Mouse (Mus musculus) kidney, postnatal 0 days (tissue): ENCODE measurements around the gene Doxl2. TPM values are rescaled to one million over a fixed set of nuclear protein-coding genes. Genes with fewer than 3 reads are reported as not detected.

Experiments used
- ATAC-seq: fragments of 200-750 bp; cut with Nextera tagmentation; replicated peaks from 2 replicates; pipeline ENCODE4 v1.8.0; 2017; ENCODE audit warnings: low read depth, moderate number of reproducible peaks, moderate TSS enrichment, moderate library complexity; ENCODE audit not compliant: low FRiP score
- DNase-seq: peaks from one replicate; pipeline ENCODE4 v3.0.0-alpha.2; 2016; ENCODE audit warnings: low spot score
- H3K27ac ChIP-seq: fragments of 300-500 bp; sonication (generic); 2 replicates; pipeline ENCODE4 v1.5.1; 2014; ENCODE audit warnings: mild to moderate bottlenecking
- H3K27me3 ChIP-seq: fragments of 300-500 bp; sonication (generic); 2 replicates; pipeline ENCODE4 v1.6.1; 2014; ENCODE audit warnings: low read length, mixed read lengths; ENCODE audit not compliant: insufficient read depth
- H3K36me3 ChIP-seq: fragments of 300-500 bp; sonication (generic); 2 replicates; pipeline ENCODE4 v1.6.1; 2014; ENCODE audit warnings: low read length, mixed read lengths; ENCODE audit not compliant: insufficient read depth
- H3K4me1 ChIP-seq: fragments of 300-500 bp; sonication (generic); replicated peaks from 2 replicates; pipeline ENCODE4 v1.6.1; 2014; ENCODE audit warnings: antibody characterized with exemption, low read length, mixed read lengths; ENCODE audit not compliant: insufficient read depth
- H3K4me2 ChIP-seq: fragments of 300-500 bp; sonication (generic); 2 replicates; pipeline ENCODE4 v1.6.1; 2014; ENCODE audit warnings: mild to moderate bottlenecking, low read length, moderate library complexity, mixed read lengths
- H3K4me3 ChIP-seq: fragments of 300-500 bp; sonication (generic); replicated peaks from 2 replicates; pipeline ENCODE4 v1.5.1; 2014; ENCODE audit warnings: low read depth, low read length
- H3K9ac ChIP-seq: fragments of 300-500 bp; sonication (generic); 2 replicates; pipeline ENCODE4 v1.6.1; 2014; ENCODE audit warnings: low read depth, low read length
- H3K9me3 ChIP-seq: fragments of 300-500 bp; sonication (generic); replicated peaks from 2 replicates; pipeline ENCODE4 v1.6.1; 2016; ENCODE audit warnings: low read length, inconsistent platforms, mixed read lengths
- CTCF ChIP-seq: IDR thresholded peaks from 2 replicates; pipeline ENCODE4 v1.5.1; 2016; ENCODE audit warnings: antibody characterized with exemption, low read depth, mild to moderate bottlenecking, moderate library complexity
- WGBS: fragments of 180-500 bp; shearing (Covaris S2); extraction: QIAGEN DNeasy Blood & Tissue Kit; methylation state at CpG from one replicate; pipeline ENCODE4 v1.1.7; 2014; 5-methylcytosine and 5-hydroxymethylcytosine counted together
- polyA plus RNA-seq: library from polyadenylated mRNA; unstranded; fragments of >200 nt; fragmentation: Nextera tagmentation; extraction: Ambion mirVana; gene quantifications from 2 replicates; pipeline ENCODE4 v1.2.1, GENCODE M21; 2015

The Doxl2 gene
- not detected in 2 replicates for polyA plus RNA-seq

- no peak within 1 kb of the TSS for H3K4me2 ChIP-seq
- no peaks in the 10 kb centered on the region for H3K36me3 ChIP-seq
- TF ChIP-seq CTCF: no peak
- WGBS: 88% methylated on average over 2 of the region's 2 CpGs
- DNase-seq (no peak), ATAC-seq (no peak)
- H3K4me1 ChIP-seq: no peaks in the 10 kb centered on the region
- no peak within 1 kb of the TSS for H3K9ac ChIP-seq
- H3K4me3 ChIP-seq: no peak within 1 kb of the TSS
- H3K27ac ChIP-seq: no peak within 1 kb of the TSS
- H3K27me3 ChIP-seq: no peaks in the 10 kb centered on the region
- no peaks in the 10 kb centered on the region for H3K9me3 ChIP-seq
Measured at GRCm38 (mm10) chr6:48974663-48975062, at the start of gene Doxl2. TSS of gene Doxl2 (plus strand) at chr6:48974963.

GRCm38 (mm10) chr6:48929595-48929994 lies 45.2 kb upstream of the Doxl2 start, which contains the start of gene 1600015I10Rik:
TSS of gene 1600015I10Rik (plus strand) at chr6:48929895.
- ATAC-seq (no peak), DNase-seq (no peak)
- 87% methylated on average over 5 of the region's 5 CpGs for WGBS
- Histone ChIP-seq H3K27ac (no peak within 1 kb of the TSS), H3K9me3 (no peaks in the 10 kb centered on the region), H3K36me3 (no peaks in the 10 kb centered on the region), H3K4me2 (no peak within 1 kb of the TSS), H3K27me3 (no peaks in the 10 kb centered on the region), H3K4me3 (no peak within 1 kb of the TSS), H3K4me1 (no peaks in the 10 kb centered on the region), H3K9ac (no peak within 1 kb of the TSS)
- TF ChIP-seq CTCF: no peak

- Histone ChIP-seq H3K27ac (no peak overlapping the region), H3K4me2 (no peak overlapping the region), H3K9ac (no peak overlapping the region), H3K4me1 (no peaks in the 10 kb centered on the region), H3K9me3 (no peaks in the 10 kb centered on the region), H3K4me3 (no peak overlapping the region), H3K27me3 (no peaks in the 10 kb centered on the region), H3K36me3 (no peaks in the 10 kb centered on the region)
- ATAC-seq: no peak
- 73% methylated on average over 2 of the region's 2 CpGs for WGBS
- no peak for DNase-seq
- no peak for TF ChIP-seq CTCF
Measured at GRCm38 (mm10) chr6:48949596-48949995, 25.2 kb upstream of the Doxl2 start.

- Histone ChIP-seq H3K27ac (no peak overlapping the region), H3K36me3 (no peaks in the 10 kb centered on the region), H3K27me3 (no peaks in the 10 kb centered on the region), H3K9ac (no peak overlapping the region), H3K4me3 (no peak overlapping the region), H3K4me1 (no peaks in the 10 kb centered on the region), H3K9me3 (no peaks in the 10 kb centered on the region), H3K4me2 (no peak overlapping the region)
- no peak for TF ChIP-seq CTCF
- DNase-seq (no peak), ATAC-seq (no peak)
- 89% methylated on average over 5 of the region's 5 CpGs for WGBS
Measured at GRCm38 (mm10) chr6:48950676-48951075, 24.1 kb upstream of the Doxl2 start.

GRCm38 (mm10) chr6:48951630-48952029 lies 23.1 kb upstream of the Doxl2 start:
- no peak for TF ChIP-seq CTCF
- no peak for ATAC-seq
- 90% methylated on average over 6 of the region's 6 CpGs for WGBS
- H3K27ac ChIP-seq: no peak overlapping the region
- H3K36me3 ChIP-seq: no peaks in the 10 kb centered on the region
- H3K4me1 ChIP-seq: no peaks in the 10 kb centered on the region
- H3K27me3 ChIP-seq: no peaks in the 10 kb centered on the region
- H3K9me3 ChIP-seq: no peaks in the 10 kb centered on the region
- no peak for DNase-seq
- no peak overlapping the region for H3K4me2 ChIP-seq
- no peak overlapping the region for H3K4me3 ChIP-seq
- no peak overlapping the region for H3K9ac ChIP-seq

GRCm38 (mm10) chr6:48953220-48953619 lies 21.5 kb upstream of the Doxl2 start:
- H3K36me3 ChIP-seq: no peaks in the 10 kb centered on the region
- H3K4me3 ChIP-seq: no peak overlapping the region
- no peak for DNase-seq
- H3K27ac ChIP-seq: no peak overlapping the region
- H3K9ac ChIP-seq: no peak overlapping the region
- no peaks in the 10 kb centered on the region for H3K27me3 ChIP-seq
- no peaks in the 10 kb centered on the region for H3K9me3 ChIP-seq
- no peaks in the 10 kb centered on the region for H3K4me1 ChIP-seq
- H3K4me2 ChIP-seq: no peak overlapping the region
- ATAC-seq: no peak
- no peak for TF ChIP-seq CTCF
- 78% methylated on average over 5 of the region's 5 CpGs for whole genome bisulfite sequencing

GRCm38 (mm10) chr6:48954211-48954610 lies 20.6 kb upstream of the Doxl2 start:
- Histone ChIP-seq H3K27ac (no peak overlapping the region), H3K4me1 (no peaks in the 10 kb centered on the region), H3K36me3 (no peaks in the 10 kb centered on the region), H3K4me2 (no peak overlapping the region), H3K9ac (no peak overlapping the region), H3K9me3 (no peaks in the 10 kb centered on the region), H3K4me3 (no peak overlapping the region), H3K27me3 (no peaks in the 10 kb centered on the region)
- ATAC-seq (no peak), DNase-seq (no peak)
- TF ChIP-seq CTCF: no peak
- 86% methylated on average over 5 of the region's 5 CpGs for WGBS
